ENCODE assay signal across 15 mouse cellular contexts in the genomic region with DNA sequence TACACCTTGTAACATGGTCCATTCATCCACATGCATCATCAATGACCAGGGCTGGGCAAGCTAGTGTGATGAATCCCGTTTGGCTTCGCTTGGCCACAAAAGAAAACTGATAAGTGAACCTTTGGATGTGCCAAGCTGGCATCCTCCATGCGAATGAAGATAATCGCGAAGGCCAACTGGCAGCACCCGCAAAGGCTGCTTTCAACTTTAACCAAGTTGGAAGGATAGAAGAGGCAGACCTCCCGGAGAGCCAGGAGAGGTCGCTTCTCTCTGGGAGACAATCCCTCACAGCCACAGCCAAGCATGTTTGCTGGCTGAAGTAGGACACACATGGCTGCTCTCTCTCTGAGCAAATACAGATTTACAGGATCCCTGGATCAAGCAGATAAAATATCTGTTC.
DNase-seq lines count a peak whose midpoint lies in the region; ATAC-seq and TF ChIP-seq lines count a peak whose summit lies in the region.
"Had no signal": no experiment of that assay in that cellular context is flagged by ENCODE, and none has a peak within 500 bp of the region (broad histone marks: within the 10 kb centered on the region; RNA-seq: fewer than 3 reads in every experiment).

No protein-coding gene starts in this region.

- TF ChIP-seq CTCF in left cerebral cortex, adult 2 months (IDR thresholded peaks at IDR 0.05), result peak; percentile 4

- H3K9me3 ChIP-seq in intestine, embryonic 16.5 days (ENCODE audit: control insufficient read depth, low read length), result no peaks in the 10 kb centered on the region
- H3K9me3 ChIP-seq: heart, embryonic 15.5 days; hindbrain, embryonic 15.5 days had no signal

- intact Hi-C loops in left cerebral cortex, adult 2 months (cut with DNase I), result no loop called here
- intact Hi-C loops in left cerebral cortex, postnatal 14 days (cut with DNase I), result no loop called here
- intact Hi-C loops in heart, postnatal 25 days (cut with DNase I), result no loop called here

- no peak overlapping the region for H3K27ac ChIP-seq in left cerebral cortex, adult 2 months
- no peak overlapping the region for H3K27ac ChIP-seq in intestine, embryonic 16.5 days (ENCODE audit: low read length)
- H3K27ac ChIP-seq: heart, embryonic 15.5 days; hindbrain, embryonic 15.5 days; liver, embryonic 14.5 days had no signal

- DNase-seq in cerebellum, postnatal 14 days, result peak; percentile 38 to 42
- DNase-seq in cerebellum, adult 11-12 months, result no peak
- no peak for DNase-seq in left cerebral cortex, adult 2 months (ENCODE audit: extremely low spot score in 1 of 2, low spot score in 2 of 2)
- DNase-seq in left cerebral cortex, postnatal 14 days (ENCODE audit: low spot score in 2 of 2), result no peak
- DNase-seq in adrenal gland, postnatal 14 days, result peak; percentile 74
- DNase-seq in heart, postnatal 25 days (ENCODE audit: low spot score), result peak; percentile 6
- DNase-seq in adipocyte (ENCODE audit: low spot score), result no peak
- DNase-seq: cerebellum, adult 8-10 months; embryo, embryonic 11 days; midbrain, embryonic 14.5 days had no signal

- H3K36me3 ChIP-seq in intestine, embryonic 16.5 days (ENCODE audit: control insufficient read depth, insufficient read depth, low read length), result no peaks in the 10 kb centered on the region
- H3K36me3 ChIP-seq: heart, embryonic 15.5 days; hindbrain, embryonic 15.5 days had no signal

- no peaks in the 10 kb centered on the region for H3K4me1 ChIP-seq in intestine, embryonic 16.5 days (ENCODE audit: control insufficient read depth, insufficient read depth, low read length)
- H3K4me1 ChIP-seq: heart, embryonic 15.5 days; hindbrain, embryonic 15.5 days had no signal

- H3K27me3 ChIP-seq in intestine, embryonic 16.5 days (replicated peaks; ENCODE audit: control insufficient read depth, insufficient read depth, low read length), result no peaks in the 10 kb centered on the region
- H3K27me3 ChIP-seq: heart, embryonic 15.5 days; hindbrain, embryonic 15.5 days had no signal

- no peak overlapping the region for H3K9ac ChIP-seq in intestine, embryonic 16.5 days (ENCODE audit: low read depth, low read length)
- H3K9ac ChIP-seq: heart, embryonic 15.5 days; hindbrain, embryonic 15.5 days; liver, embryonic 14.5 days had no signal

- H3K4me2 ChIP-seq in intestine, embryonic 16.5 days (ENCODE audit: low read depth, low read length), result no peak overlapping the region
- H3K4me2 ChIP-seq: heart, embryonic 15.5 days; hindbrain, embryonic 15.5 days had no signal

- WGBS in intestine, embryonic 16.5 days, result 80% methylated on average over 8 of the region's 8 CpGs

- ATAC-seq in intestine, embryonic 16.5 days, result no peak

- H3K4me3 ChIP-seq in left cerebral cortex, adult 2 months, result no peak overlapping the region
- no peak overlapping the region for H3K4me3 ChIP-seq in intestine, embryonic 16.5 days (ENCODE audit: low read length)
- H3K4me3 ChIP-seq: erythroblast, embryonic 14.5 days; heart, embryonic 15.5 days; hindbrain, embryonic 15.5 days had no signal

Comparison
In these comparisons a context has a peak if more than half of its experiments do, and no peak if none do; other contexts are left out.
1. DNase-seq: peak in cerebellum, postnatal 14 days (2 of 2), adrenal gland, postnatal 14 days (single experiment) and heart, postnatal 25 days (single experiment); none in cerebellum, adult 11-12 months (single experiment), left cerebral cortex, adult 2 months (0 of 2), left cerebral cortex, postnatal 14 days (0 of 2) and adipocyte (single experiment).